Mouse (Mus musculus): ENCODE measurements at regions not wholly inside any gene's neighbourhood (a gene's known extent, or its start where the extent isn't known, plus 50 kb on each side); places are given as distances from the start of the nearest gene placed in this dataset.

GRCm38 (mm10) chr13:16762727-16763512, 751.3 kb downstream of the Inhba start:
- no peak for ATAC-seq

DNA sequence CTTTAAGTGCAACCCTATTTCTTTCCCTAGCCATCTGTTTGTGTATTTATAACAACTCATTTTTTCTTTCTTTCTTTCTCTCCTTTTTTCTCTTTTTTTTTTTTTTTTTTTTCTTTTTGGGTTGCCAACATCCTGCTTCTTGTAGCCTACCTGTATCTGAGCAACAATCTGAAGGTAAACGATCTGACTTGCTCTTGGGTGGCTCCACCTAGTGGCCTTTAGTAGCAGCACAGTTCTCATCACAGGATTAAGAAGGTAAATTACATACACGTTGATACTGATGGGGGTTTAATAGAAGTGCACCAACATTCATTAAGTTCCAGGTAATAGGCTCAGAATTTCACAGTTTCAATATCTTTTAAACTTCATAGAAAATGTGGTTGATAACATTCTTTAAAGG, 752.1 kb downstream of the Inhba start:
- peak; percentile 65 for ATAC-seq

GRCm38 (mm10) chr13:16769409-16769808, 757.8 kb downstream of the Inhba start:
- ATAC-seq, result no peak

- no peak for ATAC-seq
Measured at GRCm38 (mm10) chr13:16769848-16770422, 758.3 kb downstream of the Inhba start.

- ATAC-seq, result no peak
Measured at GRCm38 (mm10) chr13:16771845-16772244, 760.2 kb downstream of the Inhba start.

- ATAC-seq, result no peak
Measured at GRCm38 (mm10) chr13:16805560-16805959, 793.9 kb downstream of the Inhba start.

Data from activated CD4-positive, CD25-positive, alpha-beta regulatory T cell, adult 4 months (primary cell).